Mouse (Mus musculus): ENCODE data around the gene Caskin1.

The Caskin1 gene

GRCm38 (mm10) chr17:24496026-24496425 lies 7.6 kb downstream of the Caskin1 start:
- DNase-seq, result no peak

- DNase-seq, result no peak
These were observed 13.8 kb downstream of the Caskin1 start for GRCm38 (mm10) chr17:24502208-24502607.

DNA sequence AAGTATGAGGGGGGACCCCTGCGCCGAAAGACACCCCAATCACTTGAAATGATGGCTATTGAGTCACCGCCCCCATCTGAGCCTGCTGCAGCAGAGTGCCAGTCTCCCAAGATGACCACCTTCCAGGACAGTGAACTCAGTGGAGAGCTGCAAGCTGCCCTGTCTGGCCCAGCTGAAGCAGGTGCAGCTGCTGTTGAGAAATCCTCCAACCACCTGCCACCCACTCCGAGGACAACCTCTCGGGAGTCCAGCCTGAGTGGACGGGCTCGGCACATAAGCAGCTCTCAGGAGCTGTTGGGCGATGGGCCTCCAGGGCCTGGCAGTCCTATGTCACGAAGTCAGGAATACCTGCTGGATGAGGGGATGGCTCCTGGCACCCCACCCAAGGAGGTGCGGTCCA lies 15.7 kb downstream of the Caskin1 start:
- no peak for DNase-seq

DNA sequence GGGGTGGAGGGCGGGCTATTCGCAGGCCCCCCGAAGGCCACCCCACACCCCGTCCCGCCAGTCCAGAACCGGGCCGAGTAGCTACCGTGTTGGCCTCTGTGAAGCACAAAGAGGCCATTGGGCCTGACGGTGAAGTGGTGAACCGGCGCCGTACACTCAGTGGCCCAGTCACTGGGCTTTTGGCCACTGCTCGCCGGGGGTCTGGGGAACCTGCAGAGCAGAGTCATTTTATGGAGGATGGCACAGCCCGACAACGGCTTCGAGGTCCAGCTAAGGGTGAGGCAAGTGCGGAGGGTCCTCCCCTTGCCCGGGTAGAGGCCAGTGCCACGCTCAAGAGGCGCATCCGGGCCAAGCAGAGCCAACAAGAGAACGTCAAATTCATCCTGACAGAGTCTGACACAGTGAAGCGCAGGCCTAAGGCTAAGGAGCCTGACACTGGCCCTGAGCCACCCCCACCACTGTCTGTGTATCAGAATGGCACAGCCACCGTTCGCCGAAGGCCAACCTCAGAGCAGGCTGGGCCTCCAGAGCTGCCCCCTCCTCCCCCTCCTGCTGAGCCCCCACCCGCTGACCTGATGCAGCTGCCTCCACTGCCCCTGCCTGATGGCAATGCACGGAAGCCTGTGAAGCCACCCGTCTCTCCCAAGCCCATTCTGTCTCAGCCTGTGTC lies 17.0 kb downstream of the Caskin1 start:
- DNase-seq, result no peak

GRCm38 (mm10) chr17:24506332-24507070 lies 18.1 kb downstream of the Caskin1 start:
- no peak for DNase-seq

DNA sequence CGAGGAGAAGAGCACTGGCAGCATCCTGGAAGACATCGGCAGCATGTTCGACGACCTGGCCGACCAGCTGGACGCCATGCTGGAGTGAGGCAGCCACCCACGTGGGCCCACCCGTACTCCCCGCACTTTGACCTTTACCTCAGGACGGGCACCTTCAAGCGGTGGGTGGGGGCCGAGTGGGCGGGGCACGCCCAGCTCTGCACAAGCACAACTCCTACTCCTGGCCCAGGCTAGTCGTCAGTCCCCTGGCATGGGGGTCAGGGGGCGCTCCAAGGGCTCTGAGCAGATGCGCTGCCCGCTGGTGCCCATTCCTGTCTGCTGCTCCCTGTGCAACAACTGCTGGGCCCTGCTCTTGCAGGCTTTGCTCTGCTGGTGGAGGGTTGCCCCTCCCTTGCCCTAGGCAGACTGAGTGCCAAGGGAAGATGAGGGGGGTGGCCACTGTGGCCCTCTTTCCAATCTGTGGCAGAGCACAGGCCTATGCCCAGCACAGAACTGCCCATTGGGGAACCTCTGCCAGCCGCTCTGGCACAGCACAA lies 18.8 kb downstream of the Caskin1 start:
- no peak for DNase-seq

GRCm38 (mm10) chr17:24507806-24508460 lies 19.5 kb downstream of the Caskin1 start:
- no peak for DNase-seq

GRCm38 (mm10) chr17:24513609-24514008 lies 25.2 kb downstream of the Caskin1 start:
- DNase-seq, result no peak

DNA sequence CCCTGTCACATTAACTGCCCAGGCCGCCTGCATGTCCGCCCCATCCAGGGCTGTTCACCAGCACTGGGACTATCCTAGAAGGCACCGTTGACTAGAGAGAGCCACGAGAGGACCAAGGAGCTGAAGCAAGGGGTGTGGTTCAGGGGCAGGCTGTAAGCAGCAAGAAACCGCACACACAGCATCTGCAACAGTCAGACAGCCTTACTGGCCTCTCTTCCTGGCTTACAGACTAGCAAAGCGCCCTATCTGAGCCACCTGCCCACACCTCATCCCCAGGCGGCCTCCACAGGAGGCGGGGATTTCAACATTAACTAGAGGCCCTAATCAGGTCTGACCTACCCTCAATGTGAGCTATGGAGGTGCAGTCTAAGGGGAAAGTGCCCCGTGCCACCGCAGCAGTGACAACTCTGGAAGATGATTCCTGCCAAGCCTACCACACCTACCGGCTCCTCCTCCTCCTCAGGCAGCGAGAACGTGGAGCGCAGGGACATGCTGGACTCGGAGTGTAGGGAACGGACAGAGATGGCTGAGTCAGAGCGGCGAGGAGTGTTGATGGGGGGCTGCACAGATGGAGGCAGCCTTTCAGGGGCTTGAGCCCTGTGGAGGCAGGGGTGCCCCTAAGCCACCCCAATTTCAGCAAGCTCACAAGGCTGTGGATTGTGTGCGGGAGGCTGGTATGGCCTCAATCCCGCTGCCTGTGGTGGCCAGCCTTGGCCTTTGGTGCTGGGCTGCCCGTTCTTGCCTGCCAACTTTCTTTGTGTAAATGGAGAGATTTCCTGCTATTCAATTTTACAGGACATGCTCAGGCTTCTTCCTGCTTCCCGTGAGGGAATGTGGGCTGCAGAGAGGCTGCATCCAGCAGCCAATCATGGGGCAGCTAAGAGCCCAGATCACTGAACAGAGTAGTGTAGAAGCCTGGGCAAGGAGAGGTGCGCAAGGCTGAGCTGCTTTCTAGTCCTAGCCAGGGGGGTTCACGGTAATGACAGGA lies 26.2 kb downstream of the Caskin1 start:
- no peak for DNase-seq

- DNase-seq, result no peak
These were observed 32.0 kb downstream of the Caskin1 start for GRCm38 (mm10) chr17:24520450-24520849.

GRCm38 (mm10) chr17:24524734-24525133 lies 36.3 kb downstream of the Caskin1 start:
- DNase-seq, result no peak

DNA sequence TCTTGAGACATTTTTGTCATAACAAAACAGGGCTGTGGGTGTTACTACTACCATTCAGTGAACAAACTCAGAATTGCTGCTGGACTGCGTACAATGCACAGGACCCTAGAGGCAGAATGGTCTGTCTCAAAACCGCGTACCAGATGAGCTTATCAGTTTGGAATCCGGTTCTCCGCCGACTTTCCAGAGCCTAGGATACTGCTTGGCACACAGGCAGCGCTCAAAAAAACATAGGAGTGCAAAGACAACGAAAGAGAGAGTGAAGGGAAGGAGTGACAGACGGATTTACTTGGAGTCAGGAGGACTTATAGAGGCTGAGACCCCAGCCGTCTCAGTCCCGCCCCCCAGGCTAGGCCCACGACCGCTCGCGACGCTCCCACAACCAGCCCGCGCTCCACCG lies 38.9 kb downstream of the Caskin1 start:
- DNase-seq, result no peak

DNA sequence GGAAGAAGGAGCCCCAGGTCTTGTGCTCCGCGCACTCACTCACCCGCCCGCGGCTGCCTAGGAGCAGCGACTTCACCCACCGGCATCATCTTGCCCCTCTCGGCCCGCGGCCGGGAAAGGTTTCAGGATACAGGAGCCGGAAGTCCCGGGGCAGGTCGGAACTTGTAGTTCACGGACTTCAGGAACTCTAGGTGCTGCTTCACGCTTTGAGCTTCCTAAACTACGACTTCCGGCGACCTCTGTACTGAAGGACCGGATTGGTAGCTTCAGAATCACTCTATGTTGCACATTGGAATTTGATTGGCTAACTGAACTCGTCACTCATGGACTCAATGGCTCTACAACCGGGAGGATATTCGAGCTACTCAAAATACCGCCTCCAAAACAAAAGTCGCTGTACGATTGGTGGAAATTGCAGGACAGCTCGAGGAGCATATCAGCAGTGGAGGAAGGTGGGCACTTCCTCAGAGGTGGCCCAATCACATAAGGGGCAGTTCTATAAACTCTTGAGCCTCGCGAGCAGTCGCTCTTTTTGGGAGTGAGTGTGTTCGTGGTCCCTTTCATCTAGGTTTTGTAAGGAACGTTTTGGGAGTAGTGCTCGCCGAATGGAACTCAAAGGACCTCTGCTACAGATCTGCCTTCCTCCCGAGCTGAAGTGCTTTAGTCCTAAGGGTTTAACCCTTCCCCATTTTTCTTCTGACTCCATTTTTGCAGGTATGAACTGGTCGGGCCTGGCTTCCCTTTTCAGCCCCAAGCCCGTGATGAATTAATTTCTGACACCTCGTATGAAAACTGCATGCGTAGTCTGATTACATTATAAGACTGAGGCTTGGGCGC lies 39.5 kb downstream of the Caskin1 start, which contains the start of gene Traf7:
Gene Traf7 (minus strand): TSS at position 216 of the 837 bp plus-strand sequence.
- peak; percentile 91 for DNase-seq

DNA sequence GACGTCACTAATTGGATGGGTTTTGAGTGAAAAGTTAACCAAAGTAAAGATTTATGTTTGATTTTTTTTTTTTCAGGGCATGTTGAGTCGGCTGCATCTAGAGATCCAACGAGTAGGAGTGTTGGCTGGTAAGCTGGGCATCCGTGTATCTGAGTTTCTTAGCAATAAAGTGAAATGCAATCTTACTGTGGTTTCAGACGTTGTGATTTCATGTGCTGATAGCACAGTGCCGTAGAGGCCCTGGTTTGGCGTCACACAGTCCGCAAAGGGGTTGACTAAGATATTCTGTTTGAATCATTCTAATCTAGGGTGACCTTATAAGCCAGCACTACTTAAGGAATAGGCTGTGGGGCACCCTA lies 40.1 kb downstream of the Caskin1 start:
- no peak for DNase-seq

DNA sequence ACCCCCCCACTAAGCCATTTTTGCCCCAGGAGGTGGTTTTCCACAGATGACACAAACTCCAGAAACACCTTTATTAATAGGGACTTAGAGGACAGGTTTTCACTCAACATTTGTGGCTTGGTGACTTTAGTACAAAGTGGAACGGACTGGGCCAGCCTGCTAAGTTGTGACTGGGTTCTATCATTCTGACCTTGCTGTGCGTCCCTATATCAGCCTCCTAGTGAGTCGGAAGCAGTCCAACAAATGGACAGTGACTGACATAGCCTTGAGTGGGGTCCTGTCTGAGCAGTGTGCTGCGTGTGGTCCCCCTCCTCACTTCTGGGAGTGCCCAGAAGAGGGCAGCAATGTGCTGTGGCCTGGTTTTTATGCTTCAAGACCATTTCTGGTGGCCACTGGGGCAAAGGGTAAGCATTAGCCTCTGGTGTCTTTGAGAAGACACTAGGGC lies 40.6 kb downstream of the Caskin1 start:
- peak; percentile 67 for DNase-seq

DNA sequence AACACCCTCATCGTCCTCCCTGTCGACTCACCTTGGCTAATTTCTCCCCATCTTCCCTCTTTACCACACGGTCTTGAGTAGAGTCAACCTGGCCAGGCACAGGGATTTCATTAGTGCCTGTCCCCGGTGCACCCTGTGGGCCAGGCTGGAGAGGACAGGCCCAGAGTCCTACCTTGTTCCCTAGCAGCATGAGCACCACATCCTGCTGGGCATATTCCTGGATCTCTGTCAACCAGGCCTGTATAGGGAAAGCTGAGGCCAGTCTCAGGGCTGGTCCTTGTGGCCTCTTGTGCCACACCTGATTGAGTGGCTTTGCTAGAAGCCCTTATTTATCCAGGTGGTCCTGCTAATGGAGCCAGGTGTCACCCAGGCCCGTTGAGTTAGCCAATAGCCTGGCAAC lies 41.5 kb downstream of the Caskin1 start:
- no peak for DNase-seq

GRCm38 (mm10) chr17:24530361-24531050 lies 42.1 kb downstream of the Caskin1 start:
- DNase-seq, result no peak

GRCm38 (mm10) chr17:24531064-24531463 lies 42.7 kb downstream of the Caskin1 start:
- DNase-seq, result no peak

DNA sequence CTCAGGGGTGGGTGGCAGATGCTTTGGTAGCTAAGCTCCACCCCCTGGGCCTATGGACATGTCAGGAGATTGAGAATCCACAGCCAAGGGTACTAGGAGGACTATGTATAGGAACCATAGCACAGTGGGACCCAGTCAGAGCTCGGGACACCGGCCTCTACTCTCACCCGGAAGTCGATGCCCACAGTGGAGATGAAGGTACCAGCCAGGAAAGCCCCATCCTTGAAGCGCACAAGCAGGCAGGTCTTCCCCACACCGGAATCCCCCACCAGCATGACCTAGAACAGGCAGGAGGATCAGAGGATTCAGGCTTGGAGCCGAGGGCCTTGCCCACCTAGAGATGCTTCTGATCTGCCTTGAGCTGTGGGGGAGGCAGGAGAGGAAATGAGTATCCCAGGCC lies 43.6 kb downstream of the Caskin1 start:
- no peak for DNase-seq

- peak; percentile 88 for DNase-seq
These were observed 44.9 kb downstream of the Caskin1 start for GRCm38 (mm10) chr17:24533099-24533992.
